Mouse (Mus musculus): ENCODE measurements at regions not wholly inside any gene's neighbourhood (a gene's known extent, or its start where the extent isn't known, plus 50 kb on each side); places are given as distances from the start of the nearest gene placed in this dataset.

GRCm38 (mm10) chr9:89496729-89497398, 126.1 kb downstream of the Minar1 start:
- DNase-seq (ENCODE audit: low spot score): no peak
- no peaks in the 10 kb centered on the region for H3K36me3 ChIP-seq (ENCODE audit: control insufficient read depth, insufficient read depth, low read length)
- no peak overlapping the region for H3K4me2 ChIP-seq (replicated peaks; ENCODE audit: low read depth)
- no peak overlapping the region for H3K27ac ChIP-seq (replicated peaks)
- H3K9ac ChIP-seq (ENCODE audit: low read length): no peak overlapping the region
- H3K4me1 ChIP-seq (replicated peaks; ENCODE audit: control insufficient read depth, insufficient read depth): no peaks in the 10 kb centered on the region
- TF ChIP-seq CTCF (IDR thresholded peaks at IDR 0.05; ENCODE audit: low read depth): no peak
- no peak for TF ChIP-seq EP300 (optimal IDR thresholded peaks at IDR 0.05)
- no peak for ATAC-seq (ENCODE audit: low FRiP score, low TSS enrichment)
- H3K9me3 ChIP-seq (ENCODE audit: control insufficient read depth, low read length): no peaks in the 10 kb centered on the region
- 39% methylated on average over 14 of the region's 14 CpGs for WGBS
- H3K4me3 ChIP-seq (ENCODE audit: low read depth, low read length): no peak overlapping the region
- no peaks in the 10 kb centered on the region for H3K27me3 ChIP-seq (ENCODE audit: control insufficient read depth, insufficient read depth, low read length)

GRCm38 (mm10) chr9:89487601-89488000, 135.3 kb downstream of the Minar1 start:
- 76% methylated on average over 4 of the region's 4 CpGs for WGBS

GRCm38 (mm10) chr9:89479406-89479805, 143.5 kb downstream of the Minar1 start:
- Histone ChIP-seq H3K27me3 (ENCODE audit: control insufficient read depth, insufficient read depth, low read length) (no peaks in the 10 kb centered on the region), H3K4me3 (ENCODE audit: low read depth, low read length) (no peak overlapping the region), H3K4me1 (replicated peaks; ENCODE audit: control insufficient read depth, insufficient read depth) (no peaks in the 10 kb centered on the region), H3K9me3 (ENCODE audit: control insufficient read depth, low read length) (no peaks in the 10 kb centered on the region), H3K9ac (ENCODE audit: low read length) (no peak overlapping the region), H3K27ac (replicated peaks) (no peak overlapping the region), H3K36me3 (ENCODE audit: control insufficient read depth, insufficient read depth, low read length) (no peaks in the 10 kb centered on the region), H3K4me2 (replicated peaks; ENCODE audit: low read depth) (no peak overlapping the region)
- ATAC-seq (ENCODE audit: low FRiP score, low TSS enrichment): no peak
- no peak for DNase-seq (ENCODE audit: low spot score)
- WGBS: 71% methylated on average over 3 of the region's 3 CpGs
- TF ChIP-seq EP300 (optimal IDR thresholded peaks at IDR 0.05) (no peak), CTCF (IDR thresholded peaks at IDR 0.05; ENCODE audit: low read depth) (no peak)

More at GRCm38 (mm10) chr9:89487601-89488000, 135.3 kb downstream of the Minar1 start:
- Histone ChIP-seq H3K4me3 (ENCODE audit: low read depth, low read length) (no peak overlapping the region), H3K27me3 (ENCODE audit: control insufficient read depth, insufficient read depth, low read length) (no peaks in the 10 kb centered on the region), H3K9me3 (ENCODE audit: control insufficient read depth, low read length) (no peaks in the 10 kb centered on the region), H3K9ac (ENCODE audit: low read length) (no peak overlapping the region), H3K36me3 (ENCODE audit: control insufficient read depth, insufficient read depth, low read length) (no peaks in the 10 kb centered on the region), H3K4me1 (replicated peaks; ENCODE audit: control insufficient read depth, insufficient read depth) (no peaks in the 10 kb centered on the region), H3K27ac (replicated peaks) (no peak overlapping the region), H3K4me2 (replicated peaks; ENCODE audit: low read depth) (no peak overlapping the region)
- TF ChIP-seq CTCF (IDR thresholded peaks at IDR 0.05; ENCODE audit: low read depth) (no peak), EP300 (optimal IDR thresholded peaks at IDR 0.05) (no peak)
- ATAC-seq (ENCODE audit: low FRiP score, low TSS enrichment) (no peak), DNase-seq (ENCODE audit: low spot score) (no peak)

- 18% methylated on average over 5 of the region's 5 CpGs for WGBS
- TF ChIP-seq CTCF (IDR thresholded peaks at IDR 0.05; ENCODE audit: low read depth): peak; percentile 73
- TF ChIP-seq EP300 (optimal IDR thresholded peaks at IDR 0.05): no peak
These were observed 161.7 kb downstream of the Minar1 start for GRCm38 (mm10) chr9:89461190-89461589.

GRCm38 (mm10) chr9:89456666-89457065, 166.3 kb downstream of the Minar1 start:
- no peak overlapping the region for H3K9ac ChIP-seq (ENCODE audit: low read length)
- H3K9me3 ChIP-seq (ENCODE audit: control insufficient read depth, low read length): no peaks in the 10 kb centered on the region
- H3K4me1 ChIP-seq (replicated peaks; ENCODE audit: control insufficient read depth, insufficient read depth): no peaks in the 10 kb centered on the region
- H3K27ac ChIP-seq (replicated peaks): no peak overlapping the region
- DNase-seq (ENCODE audit: low spot score): no peak
- H3K4me3 ChIP-seq (ENCODE audit: low read depth, low read length): no peak overlapping the region
- no peaks in the 10 kb centered on the region for H3K27me3 ChIP-seq (ENCODE audit: control insufficient read depth, insufficient read depth, low read length)
- no peak for ATAC-seq (ENCODE audit: low FRiP score, low TSS enrichment)
- H3K36me3 ChIP-seq (ENCODE audit: control insufficient read depth, insufficient read depth, low read length): no peaks in the 10 kb centered on the region
- WGBS: 72% methylated on average over 3 of the region's 3 CpGs
- no peak overlapping the region for H3K4me2 ChIP-seq (replicated peaks; ENCODE audit: low read depth)
- no peak for TF ChIP-seq CTCF (IDR thresholded peaks at IDR 0.05; ENCODE audit: low read depth)
- TF ChIP-seq EP300 (optimal IDR thresholded peaks at IDR 0.05): no peak

More at GRCm38 (mm10) chr9:89461190-89461589, 161.7 kb downstream of the Minar1 start:
- H3K27me3 ChIP-seq (ENCODE audit: control insufficient read depth, insufficient read depth, low read length): no peaks in the 10 kb centered on the region
- no peak overlapping the region for H3K4me2 ChIP-seq (replicated peaks; ENCODE audit: low read depth)
- no peaks in the 10 kb centered on the region for H3K4me1 ChIP-seq (replicated peaks; ENCODE audit: control insufficient read depth, insufficient read depth)
- no peaks in the 10 kb centered on the region for H3K9me3 ChIP-seq (ENCODE audit: control insufficient read depth, low read length)
- ATAC-seq (ENCODE audit: low FRiP score, low TSS enrichment): no peak
- H3K36me3 ChIP-seq (ENCODE audit: control insufficient read depth, insufficient read depth, low read length): no peaks in the 10 kb centered on the region
- H3K9ac ChIP-seq (ENCODE audit: low read length): no peak overlapping the region
- H3K27ac ChIP-seq (replicated peaks): no peak overlapping the region
- H3K4me3 ChIP-seq (ENCODE audit: low read depth, low read length): no peak overlapping the region
- peak; percentile 25 for DNase-seq (ENCODE audit: low spot score)

GRCm38 (mm10) chr9:89449656-89450055, 173.3 kb downstream of the Minar1 start:
- H3K9ac ChIP-seq (ENCODE audit: low read length): no peak overlapping the region

More at GRCm38 (mm10) chr9:89449656-89450055, 173.3 kb downstream of the Minar1 start:
- Histone ChIP-seq H3K4me3 (ENCODE audit: low read depth, low read length) (no peak overlapping the region), H3K27me3 (ENCODE audit: control insufficient read depth, insufficient read depth, low read length) (no peaks in the 10 kb centered on the region), H3K27ac (replicated peaks) (no peak overlapping the region), H3K36me3 (ENCODE audit: control insufficient read depth, insufficient read depth, low read length) (no peaks in the 10 kb centered on the region), H3K4me2 (replicated peaks; ENCODE audit: low read depth) (no peak overlapping the region), H3K4me1 (replicated peaks; ENCODE audit: control insufficient read depth, insufficient read depth) (no peaks in the 10 kb centered on the region), H3K9me3 (ENCODE audit: control insufficient read depth, low read length) (no peaks in the 10 kb centered on the region)
- DNase-seq (ENCODE audit: low spot score) (no peak), ATAC-seq (ENCODE audit: low FRiP score, low TSS enrichment) (no peak)
- 60% methylated on average over 6 of the region's 6 CpGs for WGBS
- TF ChIP-seq CTCF (IDR thresholded peaks at IDR 0.05; ENCODE audit: low read depth): no peak
- no peak for TF ChIP-seq EP300 (optimal IDR thresholded peaks at IDR 0.05)
